Mouse (Mus musculus) spleen, postnatal 4 days (tissue): ENCODE results near the gene Triap1.
A peak's percentile ranks its signal among the peaks of the same experiment; 100 is the strongest.
"Not testable (repeated sequence)": the region's sequence is repeated elsewhere in the genome, so short reads cannot be mapped to it uniquely, and the experiment has no call there.

Experiments
- DNase-seq, 2 experiments: peaks; one replicate each; pipeline ENCODE4 v3.0.0; 2022; ENCODE audit warnings: low spot score in 2 of 2

Triap1 gene

DNA sequence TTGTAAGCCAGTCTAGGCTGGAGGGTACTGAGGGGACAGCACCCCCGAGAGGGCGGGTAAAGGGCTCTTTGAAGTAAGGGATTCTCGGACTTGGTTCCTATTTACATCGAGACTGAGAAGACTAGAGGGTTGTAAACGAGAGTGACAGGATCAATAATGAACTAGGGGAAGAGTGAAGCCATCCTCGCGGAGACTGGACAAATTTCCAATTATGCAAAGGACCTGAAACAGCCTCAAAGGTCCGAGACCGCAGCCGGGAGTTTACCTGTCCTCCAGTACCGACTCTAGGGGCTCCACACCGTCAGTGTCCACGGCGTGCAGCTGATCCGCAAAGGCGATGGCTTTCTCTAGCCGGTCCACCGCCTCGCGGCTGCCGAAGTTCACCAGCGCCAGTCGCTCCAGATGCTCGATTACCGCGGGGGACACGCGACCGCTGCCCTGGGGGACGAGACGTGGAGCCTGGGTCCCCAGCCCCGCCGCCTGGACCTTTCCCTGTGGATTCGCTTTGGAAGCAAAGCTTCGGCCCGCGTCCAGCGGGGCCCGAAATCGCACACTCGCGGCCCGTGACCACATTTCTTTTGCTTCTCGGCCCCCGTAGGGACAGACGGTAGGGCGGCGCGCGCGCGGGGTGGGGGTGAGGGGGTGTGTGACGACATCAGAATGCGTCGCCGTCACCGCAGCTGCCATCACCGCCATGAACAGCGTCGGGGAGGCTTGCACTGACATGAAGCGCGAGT lies at the start of gene Triap1, which contains the start of gene Gatc:
Triap1 (plus strand) TSS at position 649 of the 737 bp plus-strand sequence.
Gatc (minus strand) TSS at position 602 of the 737 bp plus-strand sequence.
- peak; percentile 86 to 95 for DNase-seq

DNA sequence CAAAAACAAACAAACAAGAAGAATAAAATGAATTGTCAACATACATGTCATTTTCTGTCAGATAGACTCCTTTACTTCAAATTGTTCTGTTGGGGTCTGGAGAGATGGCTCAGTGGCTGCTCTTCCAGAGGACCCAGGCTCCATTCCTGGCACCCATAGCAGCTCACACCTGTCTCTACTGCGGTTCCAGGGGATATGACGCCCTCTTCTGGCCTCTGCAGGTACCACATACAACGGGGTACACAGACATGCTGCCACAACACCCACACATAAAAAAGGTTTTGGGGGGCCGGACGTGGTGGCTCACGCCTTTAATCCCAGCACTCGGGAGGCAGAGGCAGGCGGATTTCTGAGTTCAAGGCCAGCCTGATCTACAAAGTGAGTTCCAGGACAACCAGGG lies 46.9 kb upstream of the Triap1 start:
- DNase-seq = no peak

DNA sequence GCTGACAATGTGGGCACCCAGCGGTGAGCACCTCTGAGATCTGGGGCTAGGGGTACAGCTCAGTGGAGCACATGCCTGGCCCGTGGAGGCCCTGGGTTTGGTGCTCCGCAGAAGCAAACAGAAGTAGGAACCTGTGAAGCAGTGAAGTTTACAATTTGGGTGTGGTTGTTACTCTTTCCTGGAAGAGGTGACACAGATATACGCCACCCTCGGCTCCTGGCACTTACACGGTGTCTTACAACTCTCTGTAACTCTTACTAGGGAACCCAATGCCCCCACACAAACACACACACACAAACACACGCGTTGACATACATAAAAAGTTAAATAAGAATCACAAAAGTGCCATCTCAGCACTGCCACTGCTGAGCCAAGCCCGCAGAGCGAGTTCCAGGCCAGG lies 44.7 kb upstream of the Triap1 start:
- no peak for DNase-seq

DNA sequence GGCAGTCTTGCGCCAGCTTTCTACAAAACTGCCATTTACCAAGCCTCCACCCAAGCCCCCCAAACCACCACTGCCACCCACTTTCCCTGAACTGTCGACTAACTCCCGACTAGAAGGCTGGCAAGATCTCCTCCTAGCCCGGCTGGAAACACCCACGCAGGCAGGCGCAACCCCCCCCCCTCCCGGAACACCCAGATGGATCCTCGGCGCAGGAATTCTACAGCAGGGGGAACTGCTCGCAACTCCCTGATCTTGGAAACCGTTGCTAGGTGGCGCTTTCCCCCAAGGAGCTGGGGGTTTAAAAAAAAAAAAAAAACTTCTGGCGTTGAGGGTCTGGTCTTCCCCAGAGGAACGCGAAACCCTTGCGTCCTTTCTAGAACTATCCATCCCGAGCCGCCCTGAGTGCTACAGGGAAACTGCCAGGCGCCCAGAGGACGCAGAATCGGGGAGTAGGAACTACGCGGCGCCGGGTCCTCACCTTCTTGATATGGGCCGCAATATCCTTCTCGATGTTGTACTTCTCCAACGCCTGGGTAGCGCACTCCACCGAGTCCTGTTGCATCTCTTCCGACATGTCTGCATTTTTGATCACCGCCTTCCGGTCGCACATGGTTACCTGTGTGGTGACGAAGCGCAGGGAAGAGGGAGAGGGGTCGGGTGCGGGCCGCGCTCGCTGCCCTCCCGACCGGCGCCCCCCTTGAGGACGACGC lies 40.8 kb upstream of the Triap1 start:
- peak; percentile 54 to 79 for DNase-seq

DNA sequence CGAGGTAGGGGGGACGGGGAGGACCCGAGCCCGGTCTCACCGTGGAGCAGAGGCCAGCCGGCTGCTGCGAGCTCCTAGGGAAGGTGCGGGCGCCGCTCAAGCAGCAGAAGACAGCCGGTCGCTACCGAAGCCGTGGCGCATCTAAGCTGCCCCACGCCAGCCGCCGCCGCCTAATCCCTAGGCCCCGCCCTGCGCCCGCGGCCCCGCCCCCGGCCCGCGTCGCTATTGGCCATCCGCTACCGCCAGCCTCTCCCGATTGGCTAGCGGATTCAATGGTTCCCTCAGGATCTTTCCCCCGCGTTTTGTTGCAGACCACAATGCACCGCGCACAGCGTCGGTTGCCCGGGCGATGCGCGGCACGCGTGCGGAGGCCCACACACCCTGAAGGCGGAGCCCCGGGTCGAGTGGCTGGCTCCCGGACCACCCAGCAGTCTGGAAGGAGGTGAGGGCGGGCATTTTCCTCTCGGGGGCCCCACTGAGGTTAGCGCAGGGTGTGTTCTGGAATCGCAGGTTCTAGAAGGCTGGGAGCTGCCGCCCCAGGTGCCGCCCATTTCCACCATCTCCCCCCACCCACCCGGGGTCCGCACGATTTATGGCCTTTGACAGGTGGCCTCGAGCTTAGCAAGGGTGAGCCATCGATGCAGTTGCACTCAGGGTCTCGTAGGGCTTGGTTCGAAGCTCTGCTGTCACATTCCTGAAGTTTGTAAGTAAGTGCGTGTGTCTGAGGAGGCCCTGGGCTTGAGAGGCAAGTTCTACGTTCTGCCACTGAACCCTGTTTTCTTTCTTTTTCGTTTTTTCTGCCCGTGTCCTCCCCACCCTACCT lies 40.0 kb upstream of the Triap1 start, which contains the start of gene Dynll1:
Dynll1 (minus strand) TSS at position 208 of the 823 bp plus-strand sequence.
- peak; percentile 99 to 100 for DNase-seq

DNA sequence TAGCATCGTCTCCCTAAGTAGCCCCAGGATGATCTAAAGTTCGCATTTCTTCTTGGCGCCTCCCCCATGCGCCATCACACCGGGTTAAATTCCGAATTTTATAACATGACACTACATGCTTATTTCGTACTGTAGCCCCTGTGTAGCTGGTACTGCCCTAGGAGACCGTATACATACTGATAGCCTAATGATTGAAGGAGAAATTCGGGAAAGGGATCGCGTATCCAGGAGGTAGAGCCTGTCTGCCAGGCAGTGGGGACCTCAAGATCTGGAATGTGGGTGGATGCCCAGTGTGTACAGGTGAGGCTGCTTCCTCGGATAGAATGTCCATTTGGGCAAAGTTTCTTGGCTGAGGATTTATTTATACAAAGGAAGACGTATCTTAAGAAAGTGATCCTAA lies 39.4 kb upstream of the Triap1 start:
- no peak for DNase-seq

DNA sequence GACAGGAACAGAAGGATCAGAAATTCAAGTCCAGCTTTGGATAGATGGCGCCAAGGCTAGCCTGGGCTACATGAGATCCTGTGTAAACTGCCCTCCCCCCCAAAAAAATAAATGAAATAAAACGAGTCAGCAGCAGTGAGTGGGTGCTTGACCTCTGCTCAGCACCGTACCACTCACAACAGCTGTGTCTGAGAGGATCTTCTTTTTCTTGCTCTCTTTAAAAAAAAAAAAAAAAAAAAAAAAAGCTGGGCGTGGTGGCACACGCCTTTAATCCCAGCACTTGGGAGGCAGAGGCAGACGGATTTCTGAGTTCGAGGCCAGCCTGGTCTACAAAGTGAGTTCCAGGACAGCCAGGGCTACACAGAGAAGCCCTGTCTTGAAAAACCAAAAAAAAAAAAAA lies 38.8 kb upstream of the Triap1 start:
- DNase-seq = not testable (repeated sequence)

DNA sequence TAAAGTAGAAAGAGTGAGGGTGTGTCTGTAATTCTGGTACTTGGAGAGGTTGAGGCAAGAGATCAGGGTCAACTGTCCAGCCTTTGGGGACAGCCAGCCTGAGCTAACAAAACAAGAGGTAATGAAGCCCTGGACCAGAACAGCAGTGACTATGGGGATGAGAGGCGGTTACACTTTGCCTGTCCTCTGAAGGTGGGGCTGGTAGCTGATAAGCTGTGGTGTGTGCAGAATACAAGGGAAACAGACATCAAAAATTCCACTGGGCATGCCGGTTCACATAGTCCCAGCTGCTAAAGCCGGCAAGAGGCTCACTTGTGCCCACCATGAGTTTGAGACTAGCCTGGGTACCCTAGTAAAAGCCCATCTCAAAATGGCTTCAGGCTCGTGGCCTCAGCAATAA lies 28.7 kb upstream of the Triap1 start:
- no peak for DNase-seq

DNA sequence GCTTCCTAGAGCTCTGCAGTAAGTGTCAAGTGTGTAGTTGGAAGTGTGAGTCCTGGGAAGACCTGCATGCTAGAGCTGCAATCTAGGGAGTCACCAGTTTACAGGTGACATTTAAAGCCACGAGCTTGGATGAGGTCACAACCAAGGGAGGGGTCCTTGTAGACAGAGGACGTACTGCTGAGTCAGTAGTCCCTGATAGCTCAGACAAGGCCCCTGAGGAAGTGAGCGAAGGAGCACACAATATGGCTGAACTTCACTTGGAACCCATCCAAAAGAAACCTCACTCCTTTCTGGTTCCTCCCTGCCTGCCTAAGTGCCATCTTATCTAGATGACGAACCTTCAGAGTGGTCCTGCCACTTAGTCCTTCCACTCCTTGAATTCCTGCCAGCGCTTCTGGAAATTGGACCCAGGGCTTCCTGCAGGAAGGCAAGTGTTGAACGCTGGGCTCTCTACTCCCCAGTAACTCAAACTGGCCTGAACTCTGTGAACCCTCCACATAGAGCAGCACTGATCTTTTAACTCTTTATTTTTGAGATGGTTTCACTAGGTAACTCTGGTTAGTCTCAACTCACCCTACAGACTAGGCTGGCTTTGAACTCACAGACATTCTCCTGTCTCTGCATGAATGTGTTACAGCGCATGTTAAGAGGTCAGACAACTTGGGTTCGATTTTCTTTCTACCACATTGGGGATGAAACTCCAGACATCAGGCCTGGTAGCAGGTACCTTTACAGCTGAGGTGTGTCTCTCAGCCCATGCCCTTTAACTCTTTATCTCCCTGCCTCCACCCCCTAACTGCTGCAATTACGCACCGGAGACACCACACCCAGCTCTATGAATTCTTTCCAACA lies 28.0 kb upstream of the Triap1 start:
- no peak for DNase-seq

DNA sequence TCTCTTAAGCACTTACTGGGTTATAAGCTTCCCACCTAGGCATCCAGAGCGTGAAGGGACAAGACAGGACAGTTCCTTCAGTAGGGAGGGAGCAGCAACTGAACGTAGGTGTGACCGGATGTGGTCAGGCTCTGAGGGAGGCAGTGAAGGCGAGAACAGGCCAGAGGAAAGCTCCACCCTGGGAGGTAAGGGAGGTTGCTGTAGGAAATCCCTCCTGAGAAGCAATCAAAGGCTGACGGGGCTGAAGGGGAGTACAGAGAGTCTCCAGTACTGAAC lies 27.4 kb upstream of the Triap1 start:
- DNase-seq = no peak

DNA sequence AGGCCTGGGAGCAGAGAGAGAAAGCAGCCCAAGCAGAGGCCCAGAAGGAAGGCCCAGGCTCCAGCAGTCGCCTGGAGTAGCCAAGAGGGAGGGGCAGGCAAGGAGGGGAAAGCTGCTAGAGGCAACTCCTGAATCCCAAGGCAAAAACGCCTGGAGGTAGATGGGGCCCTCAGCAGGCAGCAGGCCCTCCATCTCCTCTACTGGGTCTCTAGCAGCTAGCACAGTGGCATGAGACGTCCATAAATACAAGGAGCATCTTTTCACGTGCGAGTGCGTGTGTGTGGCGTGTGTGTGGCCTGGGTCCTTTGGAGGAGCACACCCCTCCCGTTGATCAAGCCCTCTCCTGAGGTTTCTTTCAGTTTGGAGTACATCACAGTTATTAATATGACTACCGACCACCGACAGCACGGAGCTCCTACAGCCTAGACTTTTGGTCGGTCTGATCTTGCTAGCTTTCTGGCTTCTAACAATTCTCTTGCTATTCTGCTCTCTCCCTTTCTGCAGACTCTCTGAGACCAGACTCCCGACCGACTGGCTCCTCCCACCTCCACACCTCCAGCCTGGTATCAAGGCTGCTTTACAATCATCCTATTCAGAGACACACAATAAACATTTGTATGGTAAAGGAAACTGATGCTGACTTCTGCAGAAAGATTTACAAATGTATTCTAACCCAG lies 23.9 kb upstream of the Triap1 start:
- DNase-seq = no peak

DNA sequence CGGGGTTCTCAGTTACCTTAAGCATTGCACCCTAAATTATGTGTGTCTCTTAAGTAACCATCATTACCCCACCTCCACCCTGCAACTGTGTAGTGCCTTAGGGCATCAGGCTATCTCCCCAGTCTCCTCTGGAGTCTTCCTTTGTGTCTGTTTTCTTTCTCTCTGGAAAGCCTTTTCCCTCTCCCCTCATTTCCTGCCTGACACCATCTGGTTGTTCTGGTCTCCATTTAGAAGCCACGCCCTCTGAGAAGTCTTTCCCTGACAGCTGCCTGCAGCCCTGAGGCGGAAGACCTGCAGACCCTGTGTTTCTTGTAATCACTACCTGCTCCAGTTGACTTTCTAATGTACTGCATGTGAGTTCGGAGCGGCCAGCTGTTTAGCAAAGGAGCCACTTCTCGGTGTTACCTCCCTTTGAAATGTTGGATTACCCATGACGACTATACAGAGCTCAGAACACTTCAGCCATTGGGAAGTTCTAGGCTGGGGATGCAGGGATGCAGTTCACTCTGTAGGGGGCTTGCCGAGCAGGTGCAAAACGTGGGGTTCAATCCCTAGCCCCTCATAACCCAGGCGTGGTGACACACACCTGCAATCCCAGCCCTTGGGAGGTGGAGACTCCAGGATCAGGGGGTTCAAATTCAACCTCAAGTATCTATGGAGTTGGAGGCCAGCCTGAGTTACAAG lies 23.2 kb upstream of the Triap1 start:
- no peak for DNase-seq

DNA sequence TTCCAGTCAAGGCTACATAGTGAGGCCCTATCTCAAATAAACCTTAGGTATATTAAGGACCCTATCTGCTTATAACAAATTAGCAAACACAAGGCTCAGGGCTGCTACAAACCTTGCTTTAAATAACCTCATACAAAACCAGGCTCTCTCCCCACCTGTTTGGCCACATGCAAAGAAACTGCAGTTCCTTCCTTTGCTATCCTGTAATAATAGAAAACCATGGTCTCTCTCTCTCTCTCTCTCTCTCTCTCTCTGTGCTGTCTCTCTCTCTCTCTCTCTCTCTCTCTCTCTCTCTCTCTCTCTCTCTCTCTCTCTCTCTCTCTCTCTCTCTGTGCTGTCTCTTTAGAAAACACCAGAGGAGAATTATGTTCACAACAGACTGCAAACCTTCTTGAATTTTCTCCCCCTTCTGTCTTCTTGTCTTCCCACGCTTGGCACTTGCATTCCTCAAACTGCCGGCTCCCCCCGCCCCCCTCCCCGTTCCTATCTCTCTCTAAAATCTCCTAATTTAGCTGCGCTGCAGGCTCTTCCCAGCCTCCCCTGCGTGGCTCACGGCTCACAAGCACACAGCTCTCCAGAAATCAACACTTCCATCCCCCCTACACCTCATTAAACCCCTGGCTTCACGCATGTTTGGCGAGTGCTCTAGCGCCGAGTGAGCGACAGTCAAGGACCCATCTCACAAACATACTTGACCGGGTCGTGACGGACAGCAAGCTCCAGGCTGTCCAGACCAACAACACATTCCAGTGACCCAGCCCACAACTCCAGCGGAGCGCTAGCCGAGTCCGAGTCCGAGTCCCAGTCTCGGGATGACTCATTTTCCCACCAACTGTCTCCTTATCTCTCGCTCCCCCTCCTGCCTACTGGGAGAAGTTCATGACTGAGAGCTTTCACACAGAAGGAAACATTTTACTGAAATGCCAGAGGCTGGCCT lies 21.8 kb upstream of the Triap1 start:
- DNase-seq = peak; percentile 39 to 73

DNA sequence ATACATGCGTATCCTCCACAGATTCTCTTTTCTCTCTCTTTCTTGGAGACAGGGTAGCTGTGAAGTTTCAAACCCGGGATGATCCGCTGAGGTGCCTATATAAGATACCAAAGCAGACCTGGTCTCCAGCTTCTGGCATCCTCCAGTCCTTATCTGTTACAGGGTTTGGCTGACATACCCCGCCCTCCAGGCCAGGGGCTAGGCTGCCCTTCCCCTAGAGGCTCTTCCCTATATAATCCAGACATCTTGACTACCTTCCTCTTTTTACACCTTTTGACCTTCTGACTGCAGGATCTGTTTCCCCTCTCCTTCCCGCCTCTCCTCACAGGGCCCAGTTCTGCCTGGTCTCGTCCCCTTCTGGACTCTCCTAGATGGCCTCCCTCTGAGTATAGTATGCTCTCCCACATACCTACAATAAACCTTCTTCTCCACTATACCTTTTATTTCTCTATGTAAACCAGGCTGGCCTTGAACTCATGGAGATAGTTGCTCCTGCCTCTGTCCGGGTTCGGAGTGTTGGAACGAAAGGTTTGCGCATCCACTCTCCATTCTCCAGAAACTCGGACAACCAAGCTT lies 14.7 kb upstream of the Triap1 start:
- DNase-seq = peak; percentile 52 to 70

DNA sequence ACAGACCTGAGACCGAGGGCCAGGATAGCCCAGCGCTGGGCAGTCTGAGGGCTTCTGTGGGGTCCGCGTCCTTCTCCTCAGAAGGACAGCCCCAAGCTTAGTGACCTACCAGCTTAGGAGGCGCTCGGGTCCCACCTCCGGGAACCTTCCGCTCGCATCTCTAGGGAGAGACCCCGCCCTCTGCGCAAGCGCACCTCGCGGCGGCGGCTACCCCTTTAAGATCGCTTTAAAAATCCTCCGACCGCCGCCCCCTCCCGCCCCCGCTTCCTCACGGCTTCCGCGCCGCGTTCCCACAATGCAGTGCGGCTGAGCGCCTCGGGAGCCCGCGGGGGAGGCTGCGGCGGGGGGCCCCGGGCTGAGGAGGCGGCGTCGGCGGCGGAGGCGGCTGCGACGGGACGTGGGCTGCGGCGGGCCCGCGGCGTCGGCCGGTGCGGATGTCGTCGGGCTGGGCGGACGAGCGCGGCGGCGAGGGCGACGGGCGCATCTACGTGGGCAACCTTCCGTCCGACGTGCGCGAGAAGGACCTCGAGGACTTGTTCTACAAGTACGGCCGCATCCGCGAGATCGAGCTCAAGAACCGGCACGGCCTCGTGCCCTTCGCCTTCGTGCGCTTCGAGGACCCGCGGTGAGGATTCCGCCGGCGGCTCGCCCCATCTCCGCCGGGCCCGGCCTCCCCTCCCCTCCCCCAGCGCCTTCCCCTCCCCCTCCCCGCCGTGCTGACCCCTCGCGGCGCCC lies 14.0 kb upstream of the Triap1 start, which contains the start of gene Srsf9:
Srsf9 (plus strand) TSS at position 303 of the 735 bp plus-strand sequence.
- DNase-seq = peak; percentile 96 to 99

DNA sequence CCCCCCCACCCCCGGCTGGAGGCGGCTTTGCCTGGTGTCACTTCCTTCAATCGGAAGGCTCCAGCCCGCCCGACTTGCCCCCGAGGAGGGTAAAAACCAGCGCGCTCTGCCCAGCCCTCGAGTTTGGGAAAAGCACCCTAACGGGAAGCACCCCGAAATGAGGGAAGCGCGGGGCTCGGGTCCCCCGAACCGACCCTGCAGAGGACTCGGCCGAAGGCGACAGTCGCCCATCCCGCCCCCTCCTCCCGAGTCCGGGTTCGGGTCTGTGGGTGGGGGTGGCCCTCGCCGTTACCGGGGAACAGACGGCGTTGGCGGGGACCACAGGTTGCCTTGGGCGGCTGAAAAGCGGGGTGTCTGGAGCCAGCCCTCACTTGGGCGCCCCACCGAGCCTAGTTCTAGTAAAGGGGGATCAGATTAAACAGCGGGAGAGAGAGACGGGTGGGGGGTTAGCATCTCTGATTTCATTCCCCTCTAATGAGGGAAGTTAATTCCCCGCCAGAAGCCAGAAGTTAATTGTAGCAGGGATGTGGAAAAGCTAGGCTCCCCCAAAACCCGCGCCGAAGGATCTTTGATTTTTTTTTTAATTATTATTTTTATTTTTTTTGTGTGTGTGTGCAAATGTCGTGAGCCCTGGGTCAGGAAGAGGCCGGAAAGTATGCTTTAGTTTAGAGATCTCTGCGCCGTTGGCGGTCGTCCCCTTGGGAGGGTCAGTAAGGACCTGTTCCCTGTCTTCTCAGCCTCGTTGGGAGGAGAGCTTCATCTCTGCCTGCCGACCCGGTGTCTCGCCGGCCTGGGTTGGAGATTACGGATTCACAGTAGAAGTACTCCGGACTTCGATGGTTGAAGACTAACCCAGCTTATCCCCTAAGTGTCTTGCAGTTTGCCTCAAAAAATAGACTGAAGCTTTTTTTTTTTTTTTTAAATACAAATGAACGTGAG lies 13.1 kb upstream of the Triap1 start:
- DNase-seq = peak; percentile 50 to 80

DNA sequence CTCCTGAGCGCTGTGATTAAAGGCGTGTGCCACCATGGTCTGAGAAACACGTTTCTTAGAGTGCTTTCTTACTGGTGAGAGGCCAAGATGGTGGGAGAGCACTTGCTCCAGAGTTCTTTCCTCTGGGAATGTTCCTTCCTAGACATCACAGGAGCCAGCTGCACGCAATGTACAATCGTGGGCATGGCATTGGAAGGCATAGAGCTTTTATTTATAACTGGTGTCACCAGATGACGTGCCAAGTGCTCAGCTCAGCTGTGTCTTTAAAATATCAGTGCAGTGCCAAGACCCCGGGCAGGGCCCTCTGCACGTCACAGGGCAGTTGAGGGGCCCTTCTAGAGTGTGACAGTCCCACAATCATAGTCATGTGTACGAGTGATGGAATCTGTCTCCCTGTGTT lies 10.1 kb upstream of the Triap1 start:
- DNase-seq = no peak
